Mouse (Mus musculus) R1 (cell line): ENCODE data around the gene Kif5a.

Source experiments
- DNase-seq: peaks from one replicate; pipeline ENCODE4 v3.0.0-alpha.2; 2018; ENCODE audit warnings: low read depth, low spot score

Gene Kif5a

DNA sequence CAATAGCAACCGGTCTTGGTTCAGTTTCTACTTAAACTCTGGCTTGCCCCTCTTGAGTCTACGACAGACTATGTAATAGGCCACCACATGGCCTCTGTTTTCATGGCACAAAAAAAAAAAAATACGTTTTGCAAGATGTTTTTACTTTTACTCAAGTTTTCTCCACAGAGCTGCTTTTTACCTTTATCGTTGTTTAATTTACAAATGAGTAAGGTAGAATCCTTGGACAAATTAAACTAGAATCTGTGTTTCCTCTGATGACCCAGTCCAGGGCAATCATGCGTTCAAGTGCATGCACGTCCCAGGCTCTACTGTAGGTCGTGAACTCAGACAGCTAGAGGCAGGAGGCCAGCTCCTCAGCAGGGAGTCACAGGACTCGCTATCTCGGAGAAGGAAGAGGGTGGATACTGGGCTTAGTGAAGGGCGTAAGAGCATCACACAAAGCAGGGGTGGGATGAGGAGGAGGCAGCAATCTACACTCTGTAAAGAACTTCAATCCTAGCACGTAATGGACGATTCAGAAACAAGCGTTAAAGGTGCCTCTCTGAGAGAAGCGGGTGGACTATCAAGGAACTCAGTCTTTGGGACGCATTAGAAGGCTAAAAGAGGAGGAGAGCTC lies 26.5 kb upstream of the Kif5a start:
- DNase-seq = peak; percentile 73

DNA sequence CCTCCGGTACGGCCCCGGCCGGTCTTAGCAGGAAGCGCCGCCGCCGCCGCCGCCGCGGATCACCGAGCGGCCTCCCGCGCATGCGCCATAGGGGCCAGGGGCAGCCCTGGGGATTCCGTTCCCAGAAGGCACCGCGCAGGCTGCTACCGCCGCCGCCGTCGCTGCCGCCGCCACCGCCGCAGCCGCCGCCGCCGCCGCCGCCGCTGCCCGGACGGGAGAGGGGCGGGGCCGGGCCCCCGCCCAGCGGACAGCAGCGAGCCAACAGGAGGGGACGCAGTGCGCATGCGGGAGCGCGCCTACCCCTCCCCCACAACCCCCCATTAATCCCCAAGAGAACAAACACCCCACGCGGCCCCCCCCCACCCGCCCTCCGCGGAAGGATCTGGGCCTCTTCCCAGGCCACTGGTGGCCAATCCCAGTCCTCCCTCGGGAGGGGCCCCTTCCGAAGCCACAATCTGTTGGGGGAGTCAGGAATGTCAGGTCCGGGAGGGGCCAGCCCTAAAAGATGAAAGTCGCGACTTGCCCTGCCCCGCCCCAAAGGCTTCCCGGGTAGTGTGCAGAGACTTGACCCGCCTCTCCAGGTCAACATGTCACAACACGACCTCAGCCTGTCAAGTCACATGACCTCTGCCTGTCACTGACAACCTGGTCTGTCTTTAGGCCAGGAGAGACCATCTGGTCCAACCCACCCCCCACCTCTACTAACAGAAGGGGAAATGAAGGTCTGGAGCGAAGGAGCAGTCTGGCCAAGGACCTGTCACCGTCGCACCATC lies 25.8 kb upstream of the Kif5a start, which contains the start of gene Mbd6:
Gene Mbd6 (minus strand): TSS at position 219 of the 773 bp plus-strand sequence.
- DNase-seq = peak; percentile 94

DNA sequence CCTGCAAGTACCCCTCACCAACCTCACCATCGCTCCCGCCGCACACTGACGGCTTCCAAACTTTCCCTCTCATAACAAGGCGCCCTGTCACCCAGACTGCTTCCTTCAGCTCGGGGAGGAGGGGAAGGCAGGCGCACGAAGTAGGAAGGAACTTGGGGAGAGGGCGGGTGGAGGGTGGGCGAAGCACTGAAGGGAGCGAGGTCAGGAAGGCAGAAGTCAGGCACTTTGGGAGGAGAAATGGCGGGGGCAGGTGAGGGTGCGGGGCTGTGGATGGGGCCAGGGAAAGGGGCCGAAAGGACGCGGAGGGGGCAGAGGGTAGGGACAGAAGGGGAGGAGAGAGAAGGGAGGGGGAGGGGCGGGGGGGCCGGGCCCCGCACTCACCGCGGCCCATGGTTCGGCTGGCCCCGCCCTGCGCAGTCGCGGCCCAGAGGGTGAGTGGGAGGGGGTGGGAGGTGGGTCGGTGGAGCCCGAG lies 25.2 kb upstream of the Kif5a start:
- DNase-seq = peak; percentile 69

DNA sequence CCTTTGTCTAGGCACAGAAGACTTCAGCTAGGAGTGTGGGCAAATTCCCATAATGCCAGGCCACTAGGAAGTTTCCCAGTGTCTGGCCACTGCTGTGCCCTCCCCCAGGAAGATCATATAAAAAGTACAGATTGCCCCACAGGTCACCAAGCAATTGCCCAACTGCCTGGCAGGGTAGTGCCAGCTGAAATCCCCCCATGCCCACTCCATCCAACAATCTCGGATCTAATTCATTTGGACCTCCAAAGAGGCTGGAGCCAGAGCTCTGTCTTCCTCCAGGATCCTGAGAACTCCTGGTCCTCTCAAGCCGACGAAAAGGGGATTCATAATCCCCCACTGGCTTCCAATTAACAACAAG lies 24.8 kb upstream of the Kif5a start:
- DNase-seq = no peak

DNA sequence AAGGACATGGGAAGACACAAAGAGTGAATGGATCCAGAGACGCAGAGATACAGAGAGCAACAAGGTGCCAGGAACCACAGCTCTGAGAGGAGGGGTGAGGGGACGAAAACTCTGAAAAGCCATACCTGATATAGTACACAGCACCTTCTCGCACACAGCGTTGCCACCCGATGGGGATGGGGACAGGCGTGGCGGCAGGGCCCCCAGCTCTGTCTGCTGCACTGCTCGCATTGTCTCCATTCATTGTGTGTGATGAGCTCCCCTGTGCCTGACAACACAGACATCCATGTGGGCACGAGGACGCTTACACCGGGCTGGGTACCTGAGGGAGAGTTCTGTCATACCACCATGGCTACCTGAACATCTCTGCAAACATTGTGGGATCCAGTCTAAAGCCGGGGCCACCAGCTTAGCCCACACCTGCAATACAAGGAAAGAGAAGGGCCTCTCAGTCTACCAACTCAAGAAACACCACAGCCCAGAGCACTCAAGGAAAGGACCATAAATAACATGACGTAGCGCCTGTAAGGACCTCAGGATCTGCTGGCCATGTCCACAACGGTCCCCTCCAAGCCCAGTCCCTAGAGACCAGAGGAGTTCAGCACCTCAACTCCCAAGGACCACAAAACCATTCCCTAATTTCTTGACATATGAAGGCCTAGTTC lies 24.3 kb upstream of the Kif5a start:
- no peak for DNase-seq

DNA sequence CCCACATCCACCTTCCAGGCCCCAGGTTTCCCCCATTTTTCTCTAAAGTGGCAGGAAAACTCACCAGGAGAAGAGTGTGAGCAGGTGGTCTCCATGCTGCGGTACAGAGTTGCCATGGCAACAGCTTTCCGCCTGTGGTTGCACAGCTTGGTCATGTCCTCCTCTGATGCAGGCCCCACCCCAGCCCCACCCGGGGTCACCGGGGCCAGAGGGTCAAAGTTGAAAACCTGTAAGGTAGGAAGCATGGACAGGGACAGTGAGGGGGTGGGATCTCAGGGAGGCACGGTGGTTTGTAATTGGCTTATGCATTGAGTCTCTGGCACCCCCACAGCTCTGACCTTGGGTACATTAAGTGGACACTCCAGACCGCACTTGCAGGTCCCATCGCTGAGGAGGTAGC lies 23.6 kb upstream of the Kif5a start:
- peak; percentile 72 for DNase-seq

DNA sequence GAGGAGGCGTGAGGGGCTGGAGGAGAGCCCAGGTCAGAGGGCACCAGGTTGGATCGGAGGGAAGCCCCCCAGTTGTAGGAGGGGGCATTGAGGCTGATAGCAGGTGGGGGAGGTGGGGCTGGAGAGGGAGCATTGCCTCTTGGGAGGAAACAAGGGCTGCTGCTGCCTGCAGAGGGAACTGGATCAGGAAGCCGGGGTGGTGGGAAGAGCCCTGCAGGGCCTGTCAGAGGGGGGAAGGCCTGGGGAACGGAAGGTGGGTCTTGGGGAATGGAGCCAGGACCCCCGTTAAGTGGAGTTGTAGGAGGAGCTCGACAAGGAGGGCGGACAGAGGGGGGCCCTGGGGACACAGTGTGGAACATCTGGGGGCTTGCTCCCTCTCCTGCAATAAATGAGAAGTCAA lies 23.0 kb upstream of the Kif5a start:
- no peak for DNase-seq

DNA sequence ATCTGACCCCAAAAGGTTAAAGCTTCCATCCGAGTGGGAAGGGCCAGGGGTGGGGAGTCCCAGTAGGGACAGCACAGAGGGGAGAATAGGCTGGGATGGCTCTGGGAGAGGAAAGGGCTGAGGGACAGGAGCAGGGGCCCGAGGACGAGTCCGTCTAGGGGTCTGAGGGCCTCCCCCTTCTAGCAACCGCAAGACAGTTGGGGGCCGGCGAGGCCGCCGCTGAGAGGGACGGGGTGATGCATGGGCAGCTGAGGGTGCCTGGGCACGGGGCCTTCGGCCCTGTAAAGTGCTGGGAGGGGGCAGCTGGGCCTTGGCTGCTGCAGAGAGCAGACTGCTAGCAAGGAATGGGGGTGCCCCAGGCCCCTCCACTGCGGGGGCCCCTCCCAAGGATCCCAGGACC lies 22.5 kb upstream of the Kif5a start:
- no peak for DNase-seq

DNA sequence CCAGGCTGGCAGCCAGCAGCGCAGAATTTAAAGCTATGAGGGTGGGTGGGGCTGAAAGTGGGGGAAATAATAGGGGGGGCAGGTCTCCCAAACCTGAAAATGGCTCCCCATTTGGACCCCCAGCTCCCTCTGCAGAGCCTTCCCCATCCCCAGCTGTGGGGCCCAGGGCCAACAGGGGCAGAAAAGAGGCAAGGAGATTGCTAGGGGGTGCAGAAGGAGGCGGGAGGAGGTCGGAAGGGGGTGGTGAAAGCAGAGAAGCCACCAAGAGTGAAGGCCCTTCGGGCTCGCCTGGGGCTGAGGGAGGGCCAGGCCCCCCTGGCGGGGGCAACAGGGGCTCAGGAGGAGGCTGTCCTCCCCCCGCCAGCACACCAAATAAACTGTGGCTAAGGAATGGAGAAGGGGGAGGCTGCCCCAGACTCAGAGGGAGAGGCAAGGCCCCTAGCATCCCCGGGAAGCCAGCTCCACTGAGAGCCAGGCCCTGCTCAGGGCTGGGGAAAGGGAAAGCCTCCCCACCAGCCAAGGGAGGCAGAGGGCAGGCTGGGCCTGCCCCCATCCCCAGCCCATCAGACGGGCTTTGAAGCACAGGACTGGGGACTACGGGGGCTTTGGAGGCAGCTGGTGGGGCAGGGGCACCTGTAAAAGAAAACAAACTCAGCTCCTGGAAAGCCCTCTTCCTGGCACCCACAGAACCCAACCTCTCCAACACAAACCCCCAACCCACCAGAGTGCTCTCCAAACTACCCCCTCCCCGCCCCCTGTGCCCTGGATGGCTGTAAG lies 21.8 kb upstream of the Kif5a start:
- no peak for DNase-seq

DNA sequence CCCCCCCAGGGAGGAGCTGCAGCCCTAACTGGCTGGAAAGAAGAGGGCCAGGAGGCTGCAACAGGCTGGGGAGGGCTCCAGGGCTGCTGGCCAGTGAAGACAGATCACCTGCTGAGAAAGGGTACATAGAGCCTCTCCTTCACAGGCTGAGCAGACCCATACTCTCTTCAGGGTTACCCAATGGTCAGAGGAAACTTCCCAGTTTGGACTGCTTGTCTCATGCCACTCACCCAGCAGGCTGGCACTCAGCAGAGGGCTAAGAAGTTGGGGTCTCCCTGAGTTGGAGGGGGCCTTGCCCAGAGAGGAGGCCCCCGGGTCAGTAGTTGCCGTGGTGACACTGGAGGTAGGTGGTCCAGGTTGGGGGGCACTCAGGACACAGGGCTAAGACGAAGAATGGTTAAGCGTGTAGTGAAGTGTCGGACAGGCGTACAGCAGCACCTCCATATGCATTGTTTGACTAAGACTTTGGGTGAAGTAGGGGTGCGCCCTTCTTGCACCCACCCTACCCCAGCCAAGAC lies 21.0 kb upstream of the Kif5a start:
- DNase-seq = no peak

DNA sequence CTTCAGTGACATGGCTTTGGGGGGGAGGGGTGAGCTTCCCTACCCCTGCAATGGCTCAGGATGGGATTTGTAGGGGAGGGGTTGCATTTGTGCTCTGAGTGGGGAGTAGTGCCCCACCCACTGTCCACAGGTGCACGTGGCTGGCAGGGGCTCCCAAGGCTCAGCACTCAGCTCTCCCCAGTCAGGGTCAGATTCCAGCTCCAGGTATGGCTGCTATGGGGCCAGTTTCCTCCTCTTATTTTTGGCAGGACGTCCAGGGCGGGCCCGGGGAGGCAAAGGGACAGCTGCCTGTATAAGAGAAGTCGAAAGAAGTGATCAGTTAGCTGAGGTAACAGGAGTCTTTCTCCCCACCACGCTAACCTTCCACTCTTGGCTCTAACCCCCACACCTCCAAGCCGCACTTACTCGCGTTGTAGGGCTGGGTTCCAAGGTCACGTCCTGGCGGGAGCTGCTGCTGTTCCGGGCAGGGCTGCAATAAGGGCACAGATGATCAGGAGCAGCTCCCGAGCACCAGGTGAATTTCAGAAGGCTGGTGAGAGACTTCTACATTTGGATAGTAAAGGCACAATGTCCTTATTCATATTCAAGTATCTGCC lies 19.6 kb upstream of the Kif5a start:
- DNase-seq = peak; percentile 51

DNA sequence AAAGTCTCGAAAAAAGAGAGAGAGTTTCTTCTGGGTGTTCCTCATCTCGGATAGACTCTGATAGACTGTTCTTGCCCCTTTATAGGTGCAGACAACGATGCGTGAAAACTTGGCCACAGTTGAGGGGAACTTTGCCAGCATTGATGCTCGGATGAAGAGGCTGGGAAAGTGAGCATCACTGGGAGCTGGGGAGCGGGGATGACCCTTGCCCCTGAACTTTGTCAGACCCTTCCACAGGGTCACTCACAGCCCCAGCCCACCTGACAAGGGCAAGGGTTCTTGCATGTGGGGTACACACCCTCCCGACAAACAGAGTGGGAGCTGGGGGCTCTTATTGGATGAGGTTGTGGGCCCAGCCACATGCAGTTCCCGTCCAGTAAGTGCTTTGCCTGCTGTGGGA lies 18.2 kb upstream of the Kif5a start:
- no peak for DNase-seq

DNA sequence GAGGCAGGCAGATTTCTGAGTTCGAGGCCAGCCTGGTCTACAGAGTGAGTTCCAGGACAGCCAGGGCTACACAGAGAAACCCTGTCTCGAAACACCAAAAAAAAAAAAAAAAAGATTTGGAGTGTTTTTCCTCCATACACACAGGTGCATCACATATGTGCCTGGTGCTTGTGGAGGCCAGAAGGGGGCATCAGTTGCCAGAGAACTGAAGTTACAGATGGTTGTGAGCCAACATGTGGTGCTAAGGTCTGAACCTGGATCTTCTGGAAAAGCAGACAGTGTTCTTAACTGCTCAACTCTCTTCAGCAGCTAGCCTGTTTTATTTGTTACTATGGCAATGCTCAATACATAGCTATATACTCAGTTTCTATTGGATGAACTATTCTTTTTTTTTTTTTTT lies 16.6 kb upstream of the Kif5a start:
- peak; percentile 60 for DNase-seq

DNA sequence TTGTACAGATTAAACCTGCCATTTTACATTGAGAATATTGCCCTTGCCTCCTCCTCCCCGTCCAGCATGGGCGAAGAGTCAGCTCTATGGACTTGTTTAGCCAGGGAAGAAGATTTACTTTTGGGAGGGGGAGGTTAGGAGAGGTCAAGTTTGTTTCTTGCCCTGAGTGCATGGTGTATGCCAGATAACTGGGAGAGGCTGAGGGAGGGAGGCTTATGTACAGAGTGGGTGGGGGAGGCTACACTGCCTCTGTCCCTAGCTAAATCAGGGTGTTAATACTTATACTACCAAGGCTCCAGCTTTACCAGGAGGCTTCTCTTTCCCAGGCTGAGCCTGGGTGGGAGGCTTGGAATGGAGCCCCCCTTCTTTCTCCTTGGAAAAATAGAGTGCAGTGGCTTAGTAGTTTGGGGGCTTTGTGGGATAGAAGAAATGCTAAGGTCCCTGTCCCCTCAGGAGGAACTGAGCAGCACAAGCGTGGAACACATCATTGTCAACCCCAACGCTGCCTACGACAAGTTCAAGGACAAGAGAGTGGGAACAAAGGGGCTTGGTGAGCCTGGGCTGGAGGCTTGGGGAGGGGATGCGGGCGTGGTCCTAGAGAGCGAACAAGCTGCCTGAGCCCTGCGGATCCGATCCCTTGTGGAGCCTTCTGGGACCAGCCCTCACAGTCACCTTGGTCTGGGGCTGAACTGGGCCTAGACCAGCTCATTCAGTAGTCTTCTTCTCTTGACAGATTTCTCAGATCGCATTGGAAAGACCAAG lies 11.3 kb upstream of the Kif5a start:
- peak; percentile 88 for DNase-seq

DNA sequence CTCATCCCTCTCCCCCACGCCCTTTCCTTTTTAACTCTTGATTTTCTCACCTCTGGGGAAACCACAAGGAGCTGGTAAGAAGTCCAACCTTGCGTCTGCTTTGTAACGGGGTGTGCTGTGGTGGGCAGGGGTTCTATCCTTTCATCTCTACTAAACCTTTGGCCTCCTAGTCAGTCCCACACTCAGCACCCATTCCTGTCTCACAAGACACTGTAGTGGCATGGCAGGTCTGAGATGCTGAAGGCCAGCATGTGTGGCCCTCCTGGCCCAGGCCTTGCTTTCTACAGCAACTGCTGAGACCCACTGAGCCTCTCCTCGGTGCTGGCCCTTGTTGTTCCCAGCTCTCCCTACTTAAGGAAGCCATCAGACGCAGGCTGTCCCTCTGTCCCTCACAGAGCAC lies 9.2 kb upstream of the Kif5a start:
- no peak for DNase-seq

DNA sequence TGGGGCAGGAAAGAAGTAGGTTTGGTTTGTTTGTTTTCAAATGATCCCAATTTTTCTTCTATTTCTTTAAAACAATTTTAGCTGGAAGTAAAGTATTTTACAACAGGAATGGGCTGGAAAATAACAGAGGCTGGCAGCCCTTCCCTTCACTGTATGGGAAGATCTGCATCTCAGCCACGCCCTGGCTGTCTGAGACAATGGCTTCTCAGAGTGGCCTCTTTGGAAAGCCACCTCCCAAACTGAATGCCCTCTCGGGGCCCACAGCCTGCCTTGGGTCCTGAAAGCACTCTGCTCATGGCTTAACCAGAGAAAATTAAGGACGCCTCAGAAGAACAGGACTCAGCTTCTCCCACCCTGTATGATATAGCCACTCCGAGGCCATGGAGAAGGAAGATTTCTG lies 6.7 kb upstream of the Kif5a start:
- DNase-seq = peak; percentile 49

DNA sequence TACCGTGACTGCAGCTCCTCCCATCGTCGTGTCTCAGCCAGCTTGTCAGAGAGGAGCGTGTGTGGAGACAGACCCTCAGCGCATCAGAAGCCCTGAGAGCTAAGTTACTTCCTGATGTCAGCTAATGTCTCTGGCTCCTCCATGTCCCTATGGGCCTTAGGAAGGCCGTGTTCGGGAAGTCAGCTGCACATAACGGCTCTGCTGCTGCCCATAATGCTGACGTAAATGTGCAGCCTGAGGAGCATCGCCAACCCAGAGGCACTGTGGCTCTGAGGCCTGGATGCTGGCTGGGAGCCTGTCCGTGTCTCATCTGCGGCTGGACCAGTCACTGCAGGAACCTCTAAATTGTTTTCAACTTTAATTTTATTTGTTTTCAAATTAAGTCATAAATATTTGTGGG lies 5.9 kb upstream of the Kif5a start:
- DNase-seq = no peak

DNA sequence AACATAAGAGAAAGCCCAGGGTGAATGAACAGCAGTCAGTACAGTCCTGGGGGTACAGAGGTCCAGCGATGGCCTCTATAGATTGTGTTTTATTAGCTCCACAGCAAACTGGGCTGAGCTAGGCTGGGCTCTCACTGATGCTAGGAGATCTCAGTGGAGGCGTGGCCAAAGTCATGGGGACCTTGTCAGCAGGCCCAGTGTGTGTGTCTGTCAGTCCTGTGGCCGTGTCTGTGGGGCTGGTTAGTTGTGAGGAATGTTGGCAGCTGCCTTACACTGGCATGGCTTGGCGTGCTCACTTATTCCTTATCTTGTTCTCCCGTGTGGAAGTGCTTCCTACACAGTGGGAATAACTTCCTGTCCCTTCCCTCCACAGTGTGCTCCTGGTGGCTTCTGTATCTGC lies 5.3 kb upstream of the Kif5a start:
- no peak for DNase-seq

DNA sequence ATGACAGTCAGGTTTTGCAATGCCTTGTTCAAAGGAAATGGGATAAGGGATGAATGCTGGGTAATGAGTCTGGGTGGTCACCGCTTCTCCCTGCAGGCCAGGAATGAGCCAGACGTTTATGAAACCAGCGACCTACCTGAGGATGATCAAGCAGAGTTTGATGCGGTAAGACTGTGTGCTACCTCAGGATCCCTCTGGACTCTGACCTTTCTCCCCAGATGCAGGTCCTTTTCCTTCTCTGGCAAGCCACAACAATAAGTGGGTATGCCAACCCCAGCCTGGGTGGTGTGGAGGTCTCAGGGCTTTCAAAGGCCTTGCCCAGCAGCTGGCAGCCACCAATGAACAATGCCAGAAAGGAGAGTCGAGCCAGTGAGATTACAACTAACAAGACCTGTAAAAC lies 4.2 kb upstream of the Kif5a start:
- no peak for DNase-seq
